24 mouse cellular contexts compared by ENCODE assay signal in genomic region chr15:9898211-9898610, GRCm38 (mm10).
"Had no signal": no experiment of that assay in that cellular context is flagged by ENCODE, and none has a peak within 500 bp of the region (broad histone marks: within the 10 kb centered on the region; RNA-seq: fewer than 3 reads in every experiment).

No protein-coding gene starts in this region.

- H3K4me3 ChIP-seq: layer of hippocampus, adult 2 months; limb, embryonic 10.5 days; limb, embryonic 13.5 days; liver, embryonic 12.5 days; liver, embryonic 15.5 days; megakaryocyte, embryonic 14.5 days; midbrain, embryonic 10.5 days; midbrain, embryonic 13.5 days; myocyte; neural tube, embryonic 13.5 days had no signal

- H3K27me3 ChIP-seq: limb, embryonic 13.5 days; liver, embryonic 12.5 days; liver, embryonic 15.5 days; megakaryocyte, embryonic 14.5 days; midbrain, embryonic 13.5 days; neural tube, embryonic 13.5 days had no signal

- H3K4me1 ChIP-seq: limb, embryonic 10.5 days; limb, embryonic 13.5 days; liver, embryonic 12.5 days; liver, embryonic 15.5 days; megakaryocyte, embryonic 14.5 days; midbrain, embryonic 10.5 days; midbrain, embryonic 13.5 days; neural tube, embryonic 13.5 days had no signal

- H3K9me3 ChIP-seq: limb, embryonic 10.5 days; limb, embryonic 13.5 days; liver, embryonic 12.5 days; liver, embryonic 15.5 days; midbrain, embryonic 10.5 days; midbrain, embryonic 13.5 days; neural tube, embryonic 13.5 days had no signal

- ATAC-seq: liver, embryonic 12.5 days; lung, postnatal 0 days; midbrain, embryonic 13.5 days; midbrain, embryonic 16.5 days had no signal

- DNase-seq: kidney, adult 2 months; kidney, postnatal 25 days; layer of hippocampus, adult 9-11 months; liver; lung, adult 18-20 months; retina, postnatal 1 day; right cerebral cortex, postnatal 25 days; thymus, adult 2 months; thymus, postnatal 14 days; thymus, postnatal 4 days had no signal

- H3K4me2 ChIP-seq: limb, embryonic 13.5 days; liver, embryonic 12.5 days; liver, embryonic 15.5 days; midbrain, embryonic 13.5 days; neural tube, embryonic 13.5 days had no signal

- H3K27ac ChIP-seq: kidney, postnatal 0 days; layer of hippocampus, adult 2 months; limb, embryonic 10.5 days; limb, embryonic 13.5 days; liver, embryonic 12.5 days; liver, embryonic 15.5 days; macrophage; midbrain, embryonic 10.5 days; midbrain, embryonic 13.5 days; neural tube, embryonic 13.5 days had no signal

- H3K9ac ChIP-seq: limb, embryonic 13.5 days; liver, embryonic 12.5 days; liver, embryonic 15.5 days; midbrain, embryonic 13.5 days; neural tube, embryonic 13.5 days had no signal

- H3K36me3 ChIP-seq: limb, embryonic 10.5 days; limb, embryonic 13.5 days; liver, embryonic 12.5 days; liver, embryonic 15.5 days; midbrain, embryonic 10.5 days; midbrain, embryonic 13.5 days; neural tube, embryonic 13.5 days had no signal
